Mouse (Mus musculus) frontal cortex, postnatal 25 days (tissue): ENCODE results near the gene Fam229a.

Experiments
- DNase-seq, 2 experiments: peaks; one replicate each; pipeline ENCODE4 v3.0.0; 2022; ENCODE audit warnings: low spot score in 2 of 2

Gene Fam229a

DNA sequence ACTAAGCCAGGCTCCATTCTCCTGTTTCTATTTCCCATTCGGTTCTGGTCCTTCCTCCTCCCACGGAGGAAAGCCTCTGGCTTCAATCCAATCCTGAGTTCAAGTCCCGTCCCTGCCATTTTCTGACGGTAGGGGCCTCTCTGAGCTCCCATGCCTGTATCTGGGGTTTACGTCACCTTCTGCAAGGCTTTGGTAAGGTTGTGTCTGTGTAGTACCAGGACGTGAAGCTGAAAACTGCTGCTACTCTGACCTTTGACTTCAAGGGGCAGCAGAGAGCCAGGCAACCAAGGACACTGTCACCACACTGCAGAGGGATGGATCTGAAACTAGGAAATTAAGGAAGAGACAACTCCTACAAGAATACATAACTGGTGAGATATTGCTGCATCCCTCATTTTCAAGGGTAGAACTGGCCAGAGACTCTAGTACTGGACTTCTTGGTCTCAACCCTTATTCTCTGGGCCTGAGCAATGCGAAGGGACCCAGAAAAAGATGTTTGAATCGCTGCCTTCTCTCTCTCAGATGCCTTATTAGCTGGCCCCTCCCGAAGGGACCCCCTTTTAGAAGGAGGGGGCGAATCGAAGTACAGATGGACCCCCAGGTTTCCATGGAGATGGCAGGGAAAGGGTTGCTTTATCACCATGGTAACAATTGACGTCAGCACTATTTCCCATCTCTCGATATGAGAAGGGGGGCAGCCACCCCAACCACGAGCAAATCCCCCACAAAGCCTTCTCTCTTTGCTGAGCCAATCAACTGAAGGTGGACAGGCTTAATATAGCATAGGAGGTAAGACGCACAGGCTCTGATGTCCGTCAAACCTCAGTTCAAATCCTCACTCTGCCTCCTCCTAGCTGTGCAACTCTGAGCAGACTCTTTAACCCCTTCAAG lies 4.9 kb downstream of the Fam229a start:
- DNase-seq, result peak in 1 of 2 experiments; percentile 23

GRCm38 (mm10) chr4:129496631-129497030 lies 5.6 kb downstream of the Fam229a start:
- DNase-seq, result no peak

DNA sequence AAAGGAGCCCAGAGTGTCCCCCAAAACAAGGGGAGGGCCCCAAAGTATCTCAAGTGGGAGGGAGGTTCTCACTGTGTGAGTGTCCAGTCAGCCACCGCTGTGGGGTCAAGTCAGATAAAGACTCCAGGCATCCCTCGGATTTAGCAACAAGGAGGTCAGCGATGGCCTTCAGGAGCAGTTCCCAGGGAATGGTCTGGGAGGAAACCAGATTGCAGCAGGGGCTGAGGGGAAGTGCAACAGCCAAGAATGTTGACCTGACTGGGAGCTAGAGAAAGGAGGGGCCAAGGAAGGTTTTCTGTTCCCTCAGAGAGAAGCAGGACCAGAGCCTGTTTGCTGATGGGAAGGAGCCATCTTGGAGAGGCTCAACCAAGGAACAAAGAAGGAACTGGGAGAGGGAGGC lies 8.0 kb downstream of the Fam229a start:
- no peak for DNase-seq

DNA sequence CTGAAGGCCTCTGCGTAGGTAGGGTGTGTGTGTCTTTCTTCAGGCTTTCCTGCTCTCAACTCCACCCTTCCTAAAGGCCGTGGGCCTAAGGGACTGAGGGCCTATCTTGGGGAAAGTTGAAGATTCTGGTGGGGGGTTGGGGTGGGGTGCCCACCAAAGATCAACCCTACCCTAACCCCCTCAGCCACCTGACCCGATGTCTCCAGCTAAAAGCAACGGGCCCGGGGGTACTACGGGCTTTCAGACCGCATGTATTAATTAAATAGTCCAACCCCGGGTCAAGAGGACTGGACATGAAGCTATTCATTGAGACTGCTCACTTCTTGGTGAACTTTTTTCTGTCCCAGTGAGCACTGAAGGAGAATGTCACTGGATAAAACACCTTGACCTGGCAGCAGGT lies 9.0 kb downstream of the Fam229a start:
- no peak for DNase-seq

- DNase-seq, result peak; percentile 40 to 49
Measured at GRCm38 (mm10) chr4:129500607-129501566, 9.9 kb downstream of the Fam229a start.

DNA sequence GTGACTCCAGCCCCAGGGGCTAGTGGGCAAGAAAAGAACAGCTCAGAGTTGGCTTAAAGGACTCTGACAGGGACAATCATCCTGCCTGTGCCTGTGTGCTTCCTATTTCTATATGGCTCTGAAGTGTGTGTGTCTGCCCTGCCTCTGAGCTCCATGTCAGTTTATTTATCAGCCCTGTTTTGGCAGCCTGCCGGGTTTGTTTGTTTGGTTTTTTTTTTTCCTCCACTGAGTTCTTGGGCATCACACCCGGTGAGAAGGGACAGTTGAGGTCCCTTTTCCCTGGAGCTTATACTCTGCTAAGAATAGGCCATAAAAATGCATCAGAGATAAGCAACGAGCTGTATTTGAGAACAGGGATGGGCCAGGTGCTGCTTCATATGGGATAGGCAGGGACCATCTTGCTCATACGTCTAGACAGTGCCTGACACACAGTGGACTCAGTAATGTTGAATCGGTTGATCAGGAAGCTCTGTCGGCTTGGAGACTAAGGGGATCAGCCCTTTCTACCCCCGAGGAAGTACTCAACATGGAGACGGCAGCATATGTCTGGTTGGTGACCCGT lies 11.4 kb downstream of the Fam229a start:
- DNase-seq, result no peak

- no peak for DNase-seq
Measured at GRCm38 (mm10) chr4:129502901-129503444, 12.0 kb downstream of the Fam229a start.

GRCm38 (mm10) chr4:129505511-129505910 lies 14.5 kb downstream of the Fam229a start:
- no peak for DNase-seq

- DNase-seq, result no peak
Measured at GRCm38 (mm10) chr4:129507434-129508236, 16.6 kb downstream of the Fam229a start.

GRCm38 (mm10) chr4:129508237-129508515 lies 17.2 kb downstream of the Fam229a start:
- no peak for DNase-seq

- DNase-seq, result no peak
Measured at GRCm38 (mm10) chr4:129508834-129509600, 18.0 kb downstream of the Fam229a start.

DNA sequence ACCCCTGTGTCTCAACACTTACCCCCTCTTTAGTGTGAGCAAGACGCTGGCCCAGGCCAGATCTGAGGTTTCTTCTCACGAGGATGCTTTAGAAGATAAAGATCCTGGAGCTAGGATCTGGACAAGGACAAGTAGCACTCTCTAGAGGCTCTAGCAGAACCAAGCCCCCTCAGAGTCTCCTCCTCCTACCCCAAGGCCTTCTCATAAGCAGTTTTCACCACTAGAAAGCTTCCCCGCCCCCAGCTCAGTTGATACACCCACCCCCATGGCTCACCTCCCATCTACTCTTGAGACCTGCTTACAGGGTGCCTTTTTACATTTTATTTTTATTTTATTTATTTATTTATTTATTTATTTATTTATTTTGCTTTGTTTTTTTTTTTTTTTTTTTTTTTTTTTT lies 18.7 kb downstream of the Fam229a start:
- no peak for DNase-seq

DNA sequence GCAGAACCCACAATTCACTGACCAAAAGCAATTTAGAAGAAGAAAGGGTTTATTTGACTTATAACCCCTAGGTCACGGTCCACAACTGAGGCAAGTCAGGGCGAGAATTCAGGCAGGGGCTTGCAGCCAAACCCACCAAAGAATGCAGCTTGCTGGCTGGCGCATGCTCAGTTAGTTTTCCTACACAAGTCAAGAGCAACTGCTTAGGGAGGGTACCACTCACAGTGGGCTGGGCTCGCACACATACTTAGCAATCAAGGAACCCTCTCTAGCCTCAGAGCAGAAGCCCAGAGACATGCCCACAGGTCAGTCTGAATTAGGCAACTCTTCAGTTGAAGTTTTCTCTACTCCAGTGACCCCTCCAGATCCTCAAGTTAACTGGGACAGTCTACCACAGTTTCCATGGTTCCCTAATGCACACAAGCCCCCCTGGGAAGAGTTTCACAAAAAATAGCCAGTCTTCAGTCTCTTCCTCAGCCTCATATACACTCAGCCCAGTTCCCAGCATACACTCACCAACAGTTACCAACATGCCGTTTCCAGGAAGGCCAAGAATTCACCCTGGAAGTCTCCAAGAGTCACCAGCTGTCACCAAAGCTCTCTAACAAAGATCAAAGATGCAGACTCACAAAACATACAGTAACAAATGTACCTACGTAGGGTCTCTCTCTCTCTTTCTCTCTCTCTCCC lies 19.9 kb downstream of the Fam229a start:
- DNase-seq, result no peak

- no peak for DNase-seq
Measured at GRCm38 (mm10) chr4:129511413-129512096, 20.6 kb downstream of the Fam229a start.

- peak; percentile 58 for DNase-seq
Measured at GRCm38 (mm10) chr4:129513086-129513767, 22.2 kb downstream of the Fam229a start, which contains the start of gene Marcksl1. Gene Marcksl1 (plus strand): TSS chr4:129513581.

GRCm38 (mm10) chr4:129513891-129514290 lies 22.9 kb downstream of the Fam229a start:
- DNase-seq, result no peak

- DNase-seq, result peak in 1 of 2 experiments; percentile 37
Measured at GRCm38 (mm10) chr4:129514300-129514898, 23.4 kb downstream of the Fam229a start.

DNA sequence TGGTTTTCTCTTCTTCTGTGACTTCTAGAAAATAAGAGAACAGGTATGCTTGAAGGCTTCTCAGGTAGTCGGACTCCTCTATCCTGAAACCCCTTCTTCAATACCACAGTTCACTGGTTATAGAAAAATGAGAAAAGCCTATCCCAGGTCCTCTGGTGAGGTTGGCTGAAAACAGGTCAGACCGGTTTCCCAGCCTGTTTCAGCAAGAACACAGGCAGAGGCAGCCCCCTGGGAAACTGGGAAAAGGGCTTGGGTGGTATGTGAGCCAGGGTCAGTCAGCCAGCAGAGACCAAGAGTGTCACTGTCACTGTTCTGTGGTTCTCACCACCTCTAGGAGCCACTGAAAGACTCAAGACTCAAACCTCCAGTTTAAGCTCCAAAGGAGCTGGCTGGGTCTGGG lies 25.9 kb downstream of the Fam229a start:
- no peak for DNase-seq
